Mouse (Mus musculus) heart, postnatal 0 days (tissue): ENCODE measurements at regions not wholly inside any gene's neighbourhood (a gene's known extent, or its start where the extent isn't known, plus 50 kb on each side); places are given as distances from the start of the nearest gene placed in this dataset.

Experiments
- ATAC-seq: fragments of 200-750 bp; cut with Nextera tagmentation; 2 replicates; pipeline ENCODE4 v1.8.0; 2017; ENCODE audit warnings: low read depth, moderate number of reproducible peaks, moderate library complexity; ENCODE audit not compliant: insufficient read depth
- DNase-seq: peaks from one replicate; pipeline ENCODE4 v3.0.0-alpha.2; 2016; ENCODE audit warnings: low spot score
- H3K27ac ChIP-seq: fragments of 300-500 bp; sonication (generic); 2 replicates; pipeline ENCODE4 v1.5.1; 2014; ENCODE audit warnings: low read depth, mild to moderate bottlenecking
- H3K27me3 ChIP-seq: fragments of 300-500 bp; sonication (generic); 2 replicates; pipeline ENCODE4 v1.6.1; 2014; ENCODE audit warnings: low read length, mixed read lengths; ENCODE audit not compliant: control insufficient read depth, insufficient read depth
- H3K36me3 ChIP-seq: fragments of 300-500 bp; sonication (generic); replicated peaks from 2 replicates; pipeline ENCODE4 v1.6.1; 2014; ENCODE audit warnings: low read length, mixed read lengths; ENCODE audit not compliant: control insufficient read depth, insufficient read depth
- H3K4me1 ChIP-seq: fragments of 300-500 bp; sonication (generic); 2 replicates; pipeline ENCODE4 v1.6.1; 2014; ENCODE audit warnings: antibody characterized with exemption; ENCODE audit not compliant: control insufficient read depth, insufficient read depth
- H3K4me2 ChIP-seq: fragments of 300-500 bp; sonication (generic); 2 replicates; pipeline ENCODE4 v1.6.1; 2014; ENCODE audit warnings: low read depth, mild to moderate bottlenecking, low read length, moderate library complexity
- H3K4me3 ChIP-seq: fragments of 300-500 bp; sonication (generic); 2 replicates; pipeline ENCODE4 v1.5.1; 2014; ENCODE audit warnings: low read depth, low read length
- H3K9ac ChIP-seq: fragments of 300-500 bp; sonication (generic); replicated peaks from 2 replicates; pipeline ENCODE4 v1.6.1; 2014; ENCODE audit warnings: low read depth, low read length, mixed read lengths
- H3K9me3 ChIP-seq: fragments of 300-500 bp; sonication (generic); replicated peaks from 2 replicates; pipeline ENCODE4 v1.6.1; 2016; ENCODE audit warnings: low read length; ENCODE audit not compliant: control insufficient read depth
- CTCF ChIP-seq: IDR thresholded peaks from 2 replicates; pipeline ENCODE4 v1.5.1; 2016; ENCODE audit warnings: antibody characterized with exemption, control low read depth, low read depth
- EP300 ChIP-seq: IDR thresholded peaks from 2 replicates; pipeline ENCODE4 v1.6.1; 2016; ENCODE audit warnings: antibody characterized with exemption, low read depth
- WGBS: fragments of 180-500 bp; shearing (Covaris S2); extraction: QIAGEN DNeasy Blood & Tissue Kit; methylation state at CpG from one replicate; pipeline ENCODE4 v1.1.7; 2014; 5-methylcytosine and 5-hydroxymethylcytosine counted together

GRCm38 (mm10) chr7:135968638-135969037, 252.5 kb upstream of the Mki67 start:
- 52% methylated on average over 8 of the region's 8 CpGs for WGBS
- Histone ChIP-seq H3K27me3 (no peaks in the 10 kb centered on the region), H3K36me3 (no peaks in the 10 kb centered on the region), H3K4me1 (no peaks in the 10 kb centered on the region), H3K4me3 (no peak overlapping the region), H3K4me2 (no peak overlapping the region), H3K9me3 (no peaks in the 10 kb centered on the region), H3K9ac (no peak overlapping the region), H3K27ac (no peak overlapping the region)
- TF ChIP-seq EP300 = no peak
- no peak for TF ChIP-seq CTCF
- DNase-seq (no peak), ATAC-seq (no peak)

GRCm38 (mm10) chr7:135986021-135986420, 269.9 kb upstream of the Mki67 start:
- no peaks in the 10 kb centered on the region for H3K4me1 ChIP-seq
- peaks cover 18% of the 10 kb centered on the region for H3K27me3 ChIP-seq
- no peak for TF ChIP-seq EP300
- TF ChIP-seq CTCF = no peak
- H3K36me3 ChIP-seq = no peaks in the 10 kb centered on the region
- no peak overlapping the region for H3K27ac ChIP-seq
- H3K9me3 ChIP-seq = no peaks in the 10 kb centered on the region
- H3K4me3 ChIP-seq = no peak overlapping the region
- H3K4me2 ChIP-seq = no peak overlapping the region
- WGBS = 70% methylated on average over 6 of the region's 6 CpGs
- DNase-seq (no peak), ATAC-seq (no peak)
- no peak overlapping the region for H3K9ac ChIP-seq

- no peaks in the 10 kb centered on the region for H3K36me3 ChIP-seq
- DNase-seq (no peak), ATAC-seq (no peak)
- WGBS = 63% methylated on average over 6 of the region's 6 CpGs
- no peak overlapping the region for H3K27ac ChIP-seq
- no peak overlapping the region for H3K4me2 ChIP-seq
- H3K27me3 ChIP-seq = peaks cover 34% of the 10 kb centered on the region
- H3K4me3 ChIP-seq = no peak overlapping the region
- H3K9me3 ChIP-seq = no peaks in the 10 kb centered on the region
- TF ChIP-seq EP300 (no peak), CTCF (no peak)
- no peak overlapping the region for H3K9ac ChIP-seq
- no peaks in the 10 kb centered on the region for H3K4me1 ChIP-seq
These were observed 274.2 kb upstream of the Mki67 start for GRCm38 (mm10) chr7:135990321-135990720.

- TF ChIP-seq CTCF (no peak), EP300 (no peak)
- H3K9ac ChIP-seq = no peak overlapping the region
- DNase-seq = no peak
- H3K27ac ChIP-seq = no peak overlapping the region
- no peak overlapping the region for H3K4me2 ChIP-seq
- ATAC-seq = no peak
- H3K36me3 ChIP-seq = no peaks in the 10 kb centered on the region
- peaks cover 22% of the 10 kb centered on the region; the same call in 1 of the 2 replicates for H3K27me3 ChIP-seq
- no peak overlapping the region for H3K4me3 ChIP-seq
- no peaks in the 10 kb centered on the region for H3K9me3 ChIP-seq
- H3K4me1 ChIP-seq = no peaks in the 10 kb centered on the region
- WGBS = 90% methylated on average over 10 of the region's 10 CpGs
These were observed 280.7 kb upstream of the Mki67 start for GRCm38 (mm10) chr7:135996896-135997295.

- H3K4me3 ChIP-seq = no peak overlapping the region
- H3K27me3 ChIP-seq = peaks cover 14% of the 10 kb centered on the region; the same call in 1 of the 2 replicates
- no peaks in the 10 kb centered on the region for H3K4me1 ChIP-seq
- DNase-seq (no peak), ATAC-seq (no peak)
- TF ChIP-seq EP300 (no peak), CTCF (no peak)
- WGBS = 71% methylated on average over 3 of the region's 3 CpGs
- H3K36me3 ChIP-seq = no peaks in the 10 kb centered on the region
- H3K9ac ChIP-seq = no peak overlapping the region
- H3K27ac ChIP-seq = no peak overlapping the region
- no peaks in the 10 kb centered on the region for H3K9me3 ChIP-seq
- no peak overlapping the region for H3K4me2 ChIP-seq
These were observed 281.5 kb upstream of the Mki67 start for GRCm38 (mm10) chr7:135997640-135998039.

GRCm38 (mm10) chr7:136002382-136002781, 286.2 kb upstream of the Mki67 start:
- 79% methylated on average over 8 of the region's 8 CpGs for WGBS
- TF ChIP-seq CTCF (no peak), EP300 (no peak)
- peaks cover 9% of the 10 kb centered on the region; the same call in 1 of the 2 replicates for H3K27me3 ChIP-seq
- no peaks in the 10 kb centered on the region for H3K9me3 ChIP-seq
- no peak overlapping the region for H3K9ac ChIP-seq
- H3K36me3 ChIP-seq = no peaks in the 10 kb centered on the region
- no peak overlapping the region for H3K4me3 ChIP-seq
- no peak overlapping the region for H3K27ac ChIP-seq
- no peak for ATAC-seq
- no peaks in the 10 kb centered on the region for H3K4me1 ChIP-seq
- no peak overlapping the region for H3K4me2 ChIP-seq
- no peak for DNase-seq
